Mouse (Mus musculus): ENCODE measurements around the gene Secisbp2l.
A peak's percentile ranks its signal among the peaks of the same experiment; 100 is the strongest.

The Secisbp2l gene

DNA sequence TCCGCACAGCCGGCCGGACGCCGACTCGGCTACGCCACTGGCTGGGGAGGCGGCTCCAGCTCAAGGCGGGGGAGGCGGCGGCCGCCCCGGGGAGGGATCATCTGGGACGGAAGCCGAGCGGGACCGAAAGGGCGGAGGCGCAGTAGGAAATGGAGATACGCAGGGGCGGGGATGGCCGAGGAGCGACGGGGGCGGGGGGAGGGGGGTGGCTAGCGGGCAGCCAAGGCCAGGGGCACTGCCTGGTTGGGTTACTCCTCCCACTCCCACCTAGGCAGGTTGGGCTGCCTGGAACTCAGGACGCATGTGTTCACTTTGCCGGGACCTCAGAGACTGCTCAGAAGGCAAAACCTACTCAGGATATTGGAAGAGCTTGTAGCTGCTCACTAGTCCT, at the start of gene Secisbp2l:
Gene Secisbp2l, minus strand, starts transcription at position 152 of the 391 bp plus-strand sequence.
- peak; percentile 97 for DNase-seq

GRCm38 (mm10) chr2:125829924-125830323, 47.3 kb upstream of the Secisbp2l start:
- DNase-seq = no peak

GRCm38 (mm10) chr2:125827898-125828297, 45.2 kb upstream of the Secisbp2l start:
- no peak for DNase-seq

DNA sequence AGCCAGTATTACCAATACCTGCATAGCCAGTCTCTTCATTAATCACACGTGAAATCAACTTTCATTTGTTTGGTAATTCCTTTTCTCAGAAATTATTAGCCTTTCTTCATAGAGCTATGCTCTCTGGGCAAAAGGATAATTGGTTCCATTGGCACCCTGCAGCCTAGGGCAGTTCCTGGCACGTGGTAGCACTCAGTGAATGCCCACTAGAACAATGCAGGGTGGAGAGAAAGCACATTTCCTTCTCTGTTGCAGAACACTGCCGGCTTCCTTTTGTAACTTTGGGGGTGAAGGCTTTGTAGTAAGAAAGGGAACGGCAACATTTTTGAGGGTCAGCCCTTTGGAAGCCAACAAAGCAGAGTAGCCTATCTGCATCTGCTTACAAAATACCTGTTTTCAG, 43.5 kb upstream of the Secisbp2l start:
- DNase-seq = no peak

DNA sequence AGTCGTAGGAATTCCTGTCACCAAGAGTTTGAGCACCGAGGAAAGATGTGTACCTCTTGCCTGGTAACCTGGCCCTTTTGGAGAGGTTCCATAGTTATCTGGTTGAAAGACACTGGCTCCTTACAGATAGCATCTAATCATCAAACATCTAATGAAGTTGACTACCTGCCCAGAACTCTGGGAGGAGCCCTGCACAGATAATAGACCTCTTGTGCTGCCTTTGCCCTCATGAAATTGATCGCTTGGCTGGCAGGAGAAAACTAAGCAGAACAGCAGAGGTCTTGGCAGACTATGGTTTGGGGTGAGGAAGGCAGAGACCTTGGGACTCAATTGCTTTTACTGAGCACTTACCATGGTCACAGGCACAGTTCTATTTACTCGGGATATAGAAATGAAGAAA, 37.7 kb upstream of the Secisbp2l start:
- DNase-seq = no peak

- no peak for DNase-seq
These were observed 31.4 kb upstream of the Secisbp2l start for GRCm38 (mm10) chr2:125813972-125814595.

DNA sequence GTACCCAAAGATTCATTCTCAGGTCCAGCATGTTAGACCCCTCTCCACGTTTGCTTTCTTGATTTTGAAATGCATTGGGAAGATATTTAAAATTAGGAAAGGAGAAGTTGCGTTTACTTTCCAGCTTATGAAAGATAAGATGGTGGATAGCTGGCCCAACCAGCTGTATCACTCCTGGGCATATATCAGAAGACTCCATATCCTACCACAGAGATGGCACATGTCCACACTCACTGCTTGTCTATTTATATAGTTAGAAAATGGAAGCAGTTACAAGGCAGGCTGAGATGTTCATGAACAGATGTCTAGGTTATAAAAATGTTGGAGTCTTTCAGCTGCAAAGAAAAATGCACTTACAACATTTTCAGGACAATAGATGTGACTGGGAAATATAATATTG, 28.7 kb upstream of the Secisbp2l start:
- no peak for DNase-seq

- DNase-seq = no peak
These were observed 26.9 kb upstream of the Secisbp2l start for GRCm38 (mm10) chr2:125809551-125809950.

DNA sequence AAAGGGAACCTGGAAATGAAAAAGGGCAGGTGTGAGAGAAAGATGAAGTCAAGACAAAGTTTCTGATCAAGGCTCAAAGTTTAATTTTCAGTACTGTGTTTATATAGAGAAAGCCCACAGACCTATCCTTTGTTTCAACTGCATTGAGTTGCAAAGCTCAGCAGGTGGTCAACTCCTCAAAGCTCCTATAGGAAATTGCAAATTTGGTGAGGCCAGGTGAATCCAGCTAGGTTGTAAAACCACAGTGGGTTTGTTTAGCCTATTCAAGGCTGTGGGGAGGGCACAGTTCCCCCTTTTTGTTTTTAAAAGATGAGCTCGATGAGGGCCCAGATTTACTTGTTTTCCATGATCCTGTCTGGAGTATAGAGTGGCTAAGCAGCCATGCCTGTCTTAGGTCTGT, 23.2 kb upstream of the Secisbp2l start:
- DNase-seq = no peak

- DNase-seq = no peak
These were observed 19.3 kb upstream of the Secisbp2l start for GRCm38 (mm10) chr2:125801947-125802346.

GRCm38 (mm10) chr2:125801038-125801437, 18.4 kb upstream of the Secisbp2l start:
- no peak for DNase-seq

DNA sequence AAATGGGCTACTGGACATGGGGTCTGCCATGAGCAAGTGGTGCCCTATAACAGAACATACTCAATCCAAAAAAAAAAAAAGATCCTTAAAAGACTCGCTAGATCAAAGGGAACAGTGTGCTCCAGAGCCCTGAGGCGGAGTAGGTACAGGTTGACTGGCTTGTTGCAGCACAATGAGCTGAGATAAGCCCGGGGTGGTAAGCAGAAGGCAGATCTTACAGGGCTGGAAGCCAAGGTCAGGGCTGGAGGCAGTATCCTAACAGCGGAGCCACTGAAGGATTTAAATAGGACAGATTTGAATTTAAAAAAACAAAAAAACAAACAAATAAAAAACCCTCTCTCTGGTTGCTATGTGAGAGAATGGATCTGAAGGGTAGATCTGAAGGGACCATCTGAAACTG, 17.8 kb upstream of the Secisbp2l start:
- no peak for DNase-seq

DNA sequence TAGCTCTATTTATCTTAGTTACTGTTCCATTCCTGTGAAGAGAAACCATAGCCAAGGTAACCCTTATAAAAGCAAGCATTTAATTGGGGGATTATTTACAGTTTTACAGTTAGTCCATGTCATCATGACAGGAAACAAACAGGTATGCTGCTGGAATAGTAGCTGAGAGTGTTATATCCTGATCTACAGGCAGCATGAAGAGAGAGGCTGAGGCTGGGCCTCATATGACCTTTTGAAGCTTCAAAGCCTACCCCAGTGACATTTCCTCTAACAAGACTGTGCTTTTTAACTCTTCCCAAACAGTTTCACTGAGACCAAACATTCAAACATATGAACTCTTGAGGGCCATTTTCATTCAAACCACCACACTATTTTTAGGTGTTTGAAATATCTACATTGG, 15.2 kb upstream of the Secisbp2l start:
- no peak for DNase-seq

GRCm38 (mm10) chr2:125795118-125795517, 12.4 kb upstream of the Secisbp2l start:
- no peak for DNase-seq

DNA sequence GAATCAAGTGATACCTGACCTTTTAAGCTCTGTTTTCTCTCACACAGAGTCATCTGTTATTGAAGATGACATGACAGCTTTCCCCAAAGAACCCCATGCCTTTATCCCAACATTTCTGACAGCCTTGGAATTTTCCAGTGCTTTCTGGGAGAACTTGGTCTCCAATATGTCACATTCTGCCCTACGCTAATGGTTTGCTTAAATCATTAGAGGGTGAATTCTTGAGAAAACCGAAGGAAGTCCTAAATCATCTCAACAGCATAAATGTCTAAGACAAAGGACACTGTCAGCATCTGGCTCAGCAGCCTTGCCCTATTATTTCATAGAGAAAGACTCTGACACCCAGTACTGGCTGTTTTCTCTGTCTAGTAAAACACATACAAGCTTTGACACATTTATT, 11.5 kb upstream of the Secisbp2l start:
- DNase-seq = peak; percentile 30

DNA sequence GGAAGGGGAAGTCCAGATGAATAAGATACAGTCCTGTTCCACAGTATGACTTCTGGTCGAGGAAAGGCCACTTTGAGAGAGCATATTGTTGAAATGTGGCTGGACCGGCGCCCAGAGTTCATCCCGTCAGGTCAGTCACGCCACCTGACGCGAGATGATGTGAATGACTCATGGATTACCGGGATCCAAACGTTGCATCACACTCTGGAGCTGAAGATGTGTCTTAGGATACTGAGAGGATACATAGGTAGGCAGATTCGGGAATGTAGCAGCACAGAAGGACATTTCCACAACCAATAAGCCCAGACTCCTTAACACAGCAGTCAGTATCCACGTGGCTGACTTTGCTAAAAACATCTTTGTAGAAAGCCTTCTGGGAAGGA, 10.2 kb upstream of the Secisbp2l start:
- peak; percentile 49 for DNase-seq

- no peak for DNase-seq
These were observed 9.6 kb upstream of the Secisbp2l start for GRCm38 (mm10) chr2:125792144-125792878.

GRCm38 (mm10) chr2:125791485-125791885, 8.8 kb upstream of the Secisbp2l start:
- DNase-seq = no peak

DNA sequence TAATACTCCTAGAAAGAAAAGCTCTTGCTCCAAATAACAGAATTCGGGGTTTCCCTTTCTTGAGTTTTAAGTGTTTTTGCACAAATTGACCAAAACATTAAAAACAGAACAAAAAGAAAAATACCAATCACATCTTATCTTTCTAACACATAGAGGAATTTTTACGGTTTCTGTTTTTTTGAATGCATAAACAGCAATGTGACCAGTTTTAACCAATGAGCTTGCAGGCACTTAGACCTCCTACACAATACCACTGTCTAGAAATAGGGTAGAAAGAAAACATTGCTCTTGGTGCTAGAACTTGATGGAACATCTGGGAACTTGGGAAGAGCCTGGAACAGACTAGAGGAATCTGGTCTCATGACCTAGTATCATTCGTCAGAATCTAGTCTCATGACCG, 7.6 kb upstream of the Secisbp2l start:
- no peak for DNase-seq

- no peak for DNase-seq
These were observed 6.6 kb upstream of the Secisbp2l start for GRCm38 (mm10) chr2:125789265-125789664.

- no peak for DNase-seq
These were observed 6.1 kb upstream of the Secisbp2l start for GRCm38 (mm10) chr2:125788785-125789184.

DNA sequence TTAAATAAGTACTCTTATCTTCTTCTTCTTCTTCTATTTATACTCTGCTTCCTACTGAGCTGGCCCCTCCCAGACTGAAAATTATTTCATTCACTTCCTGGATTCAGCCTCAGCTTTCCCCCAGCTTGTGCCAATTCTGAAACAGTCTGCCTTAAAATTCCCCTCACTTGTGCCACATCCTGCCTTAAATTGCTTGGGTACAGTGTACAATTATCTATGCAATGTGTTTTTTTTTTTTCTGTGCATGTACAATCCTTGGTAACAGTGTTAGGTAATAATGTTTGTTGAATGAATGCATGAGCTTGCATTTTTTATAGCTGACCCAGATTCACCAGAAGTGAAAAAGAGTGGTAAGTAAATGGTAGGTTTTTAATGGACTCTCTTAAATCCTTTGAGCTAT, 5.7 kb upstream of the Secisbp2l start:
- no peak for DNase-seq

GRCm38 (mm10) chr2:125785021-125785420, 2.4 kb upstream of the Secisbp2l start:
- no peak for DNase-seq

GRCm38 (mm10) chr2:125784392-125784791, 1.7 kb upstream of the Secisbp2l start:
- no peak for DNase-seq

GRCm38 (mm10) chr2:125783868-125784267, 1.2 kb upstream of the Secisbp2l start:
- no peak for DNase-seq
